Mouse (Mus musculus): ENCODE results near the gene Noxred1. TPM values are rescaled to one million over a fixed set of nuclear protein-coding genes. Genes with fewer than 3 reads are reported as not detected.
"Not testable (repeated sequence)": the region's sequence is repeated elsewhere in the genome, so short reads cannot be mapped to it uniquely, and the experiment has no call there.

Noxred1 gene
- not detected in 2 replicates for polyA plus RNA-seq (2012; ENCODE audit: insufficient read depth, low replicate concordance)

- Histone ChIP-seq H3K4me1 (peaks cover 13% of the 10 kb centered on the region; the same call in 1 of the 2 replicates), H3K4me3 (replicated peaks) (no peak within 1 kb of the TSS), H3K27me3 (replicated peaks) (no peaks in the 10 kb centered on the region), H3K9me3 (peaks cover 4% of the 10 kb centered on the region), H3K36me3 (replicated peaks; ENCODE audit: low read length) (peaks cover 53% of the 10 kb centered on the region)
- TF ChIP-seq FLI1 (IDR thresholded peaks at IDR 0.05; ENCODE audit: low read length), result no peak
Observed at GRCm38 (mm10) chr12:87238632-87239031, at the start of gene Noxred1. Noxred1 (minus strand) TSS chr12:87238732.

GRCm38 (mm10) chr12:87284726-87285125 lies 46.2 kb upstream of the Noxred1 start:
- no peak for TF ChIP-seq GATA1 (IDR thresholded peaks at IDR 0.05; ENCODE audit: borderline replicate concordance, low read length)
- TF ChIP-seq FLI1 (IDR thresholded peaks at IDR 0.05; ENCODE audit: low read length), result no peak
- peaks cover 25% of the 10 kb centered on the region for H3K27me3 ChIP-seq (replicated peaks)
- H3K36me3 ChIP-seq (replicated peaks; ENCODE audit: low read length), result peaks cover 13% of the 10 kb centered on the region
- peaks cover 11% of the 10 kb centered on the region for H3K9me3 ChIP-seq
- H3K4me1 ChIP-seq, result peaks cover 55% of the 10 kb centered on the region
- no peak overlapping the region for H3K4me3 ChIP-seq (replicated peaks)

- Histone ChIP-seq H3K4me3 (replicated peaks) (no peak overlapping the region), H3K27me3 (replicated peaks) (peaks cover 23% of the 10 kb centered on the region), H3K4me1 (peaks cover 60% of the 10 kb centered on the region), H3K36me3 (replicated peaks; ENCODE audit: low read length) (peaks cover 14% of the 10 kb centered on the region), H3K9me3 (peaks cover 11% of the 10 kb centered on the region)
- TF ChIP-seq FLI1 (IDR thresholded peaks at IDR 0.05; ENCODE audit: low read length) (no peak), GATA1 (IDR thresholded peaks at IDR 0.05; ENCODE audit: borderline replicate concordance, low read length) (no peak)
Observed at GRCm38 (mm10) chr12:87284268-87284667, 45.7 kb upstream of the Noxred1 start.

GRCm38 (mm10) chr12:87283706-87284105 lies 45.2 kb upstream of the Noxred1 start:
- Histone ChIP-seq H3K27me3 (replicated peaks) (peaks cover 20% of the 10 kb centered on the region), H3K36me3 (replicated peaks; ENCODE audit: low read length) (peaks cover 14% of the 10 kb centered on the region), H3K4me3 (replicated peaks) (no peak overlapping the region), H3K4me1 (peaks cover 66% of the 10 kb centered on the region), H3K9me3 (peaks cover 11% of the 10 kb centered on the region)
- TF ChIP-seq GATA1 (IDR thresholded peaks at IDR 0.05; ENCODE audit: borderline replicate concordance, low read length) (no peak), FLI1 (IDR thresholded peaks at IDR 0.05; ENCODE audit: low read length) (no peak)

- H3K36me3 ChIP-seq (replicated peaks; ENCODE audit: low read length), result peaks cover 9% of the 10 kb centered on the region
- H3K4me3 ChIP-seq (replicated peaks), result peak overlapping the region; percentile 28
- H3K27me3 ChIP-seq (replicated peaks), result peaks cover 20% of the 10 kb centered on the region
- peaks cover 3% of the 10 kb centered on the region for H3K9me3 ChIP-seq
- TF ChIP-seq FLI1 (IDR thresholded peaks at IDR 0.05; ENCODE audit: low read length), result no peak
- TF ChIP-seq GATA1 (IDR thresholded peaks at IDR 0.05; ENCODE audit: borderline replicate concordance, low read length), result no peak
- peaks cover 75% of the 10 kb centered on the region for H3K4me1 ChIP-seq
Observed at GRCm38 (mm10) chr12:87282743-87283142, 44.2 kb upstream of the Noxred1 start.

- H3K27me3 ChIP-seq (replicated peaks), result peaks cover 17% of the 10 kb centered on the region
- peaks cover 84% of the 10 kb centered on the region for H3K4me1 ChIP-seq
- no peaks in the 10 kb centered on the region; the same call in 1 of the 2 replicates for H3K9me3 ChIP-seq
- TF ChIP-seq GATA1 (IDR thresholded peaks at IDR 0.05; ENCODE audit: borderline replicate concordance, low read length) (peak; percentile 69; the same call in 1 of the 3 replicates), FLI1 (IDR thresholded peaks at IDR 0.05; ENCODE audit: low read length) (peak; percentile 53; the same call in 1 of the 2 replicates)
- peaks cover 15% of the 10 kb centered on the region for H3K36me3 ChIP-seq (replicated peaks; ENCODE audit: low read length)
- H3K4me3 ChIP-seq (replicated peaks), result no peak overlapping the region
Observed at GRCm38 (mm10) chr12:87281766-87282165, 43.2 kb upstream of the Noxred1 start.

- H3K4me3 ChIP-seq (replicated peaks), result peak overlapping the region; percentile 54
- TF ChIP-seq FLI1 (IDR thresholded peaks at IDR 0.05; ENCODE audit: low read length), result no peak
- no peak for TF ChIP-seq GATA1 (IDR thresholded peaks at IDR 0.05; ENCODE audit: borderline replicate concordance, low read length)
- H3K9me3 ChIP-seq, result no peaks in the 10 kb centered on the region; the same call in 1 of the 2 replicates
- peaks cover 34% of the 10 kb centered on the region for H3K36me3 ChIP-seq (replicated peaks; ENCODE audit: low read length)
- H3K4me1 ChIP-seq, result peaks cover 96% of the 10 kb centered on the region
- peaks cover 4% of the 10 kb centered on the region for H3K27me3 ChIP-seq (replicated peaks)
Observed at GRCm38 (mm10) chr12:87279879-87280278, 41.3 kb upstream of the Noxred1 start.

- Histone ChIP-seq H3K36me3 (replicated peaks; ENCODE audit: low read length) (peaks cover 40% of the 10 kb centered on the region), H3K4me3 (replicated peaks) (no peak overlapping the region), H3K27me3 (replicated peaks) (peaks cover 2% of the 10 kb centered on the region), H3K9me3 (no peaks in the 10 kb centered on the region; the same call in 1 of the 2 replicates), H3K4me1 (peaks cover 96% of the 10 kb centered on the region)
- no peak for TF ChIP-seq FLI1 (IDR thresholded peaks at IDR 0.05; ENCODE audit: low read length)
- no peak for TF ChIP-seq GATA1 (IDR thresholded peaks at IDR 0.05; ENCODE audit: borderline replicate concordance, low read length)
Observed at GRCm38 (mm10) chr12:87279350-87279749, 40.8 kb upstream of the Noxred1 start.

GRCm38 (mm10) chr12:87278118-87278730 lies 39.7 kb upstream of the Noxred1 start:
- TF ChIP-seq FLI1 (IDR thresholded peaks at IDR 0.05; ENCODE audit: low read length) (no peak), GATA1 (IDR thresholded peaks at IDR 0.05; ENCODE audit: borderline replicate concordance, low read length) (no peak)
- H3K4me3 ChIP-seq (replicated peaks), result peak overlapping the region; percentile 79
- no peaks in the 10 kb centered on the region; the same call in 1 of the 2 replicates for H3K9me3 ChIP-seq
- H3K27me3 ChIP-seq (replicated peaks), result peaks cover 2% of the 10 kb centered on the region
- peaks cover 93% of the 10 kb centered on the region for H3K4me1 ChIP-seq
- H3K36me3 ChIP-seq (replicated peaks; ENCODE audit: low read length), result peaks cover 50% of the 10 kb centered on the region

- H3K36me3 ChIP-seq (replicated peaks; ENCODE audit: low read length), result peaks cover 57% of the 10 kb centered on the region
- H3K9me3 ChIP-seq, result not testable (repeated sequence)
- H3K4me1 ChIP-seq, result peaks cover 86% of the 10 kb centered on the region
Observed at GRCm38 (mm10) chr12:87277251-87277650, 38.7 kb upstream of the Noxred1 start.

More at GRCm38 (mm10) chr12:87277251-87277650, 38.7 kb upstream of the Noxred1 start:
- not testable (repeated sequence) for H3K4me3 ChIP-seq (replicated peaks); H3K27me3 ChIP-seq (replicated peaks)
